Comparison of ENCODE assay signal across 23 mouse cellular contexts in genomic region chr4:138962719-138963118, GRCm38 (mm10). TPM values are rescaled to one million over a fixed set of nuclear protein-coding genes. Genes with fewer than 3 reads are reported as not detected.
"Had no signal": no experiment of that assay in that cellular context is flagged by ENCODE, and none has a peak within 500 bp of the region (broad histone marks: within the 10 kb centered on the region; RNA-seq: fewer than 3 reads in every experiment).

No protein-coding gene starts in this region.

- H3K27me3 ChIP-seq: neural tube, embryonic 12.5 days; neural tube, embryonic 15.5 days had no signal

- H3K4me2 ChIP-seq: limb, embryonic 13.5 days; liver, embryonic 13.5 days; midbrain, embryonic 11.5 days; neural tube, embryonic 12.5 days; neural tube, embryonic 15.5 days had no signal

- H3K9me3 ChIP-seq: limb, embryonic 10.5 days; limb, embryonic 13.5 days; liver, embryonic 13.5 days; neural tube, embryonic 12.5 days; neural tube, embryonic 15.5 days had no signal

- H3K27ac ChIP-seq: limb, embryonic 10.5 days; limb, embryonic 13.5 days; liver, embryonic 13.5 days; macrophage; neural tube, embryonic 12.5 days; neural tube, embryonic 15.5 days had no signal

- H3K4me1 ChIP-seq: limb, embryonic 10.5 days; limb, embryonic 13.5 days; neural tube, embryonic 12.5 days; neural tube, embryonic 15.5 days had no signal

- ATAC-seq: intestine, postnatal 0 days had no signal

- H3K9ac ChIP-seq: limb, embryonic 13.5 days; liver, embryonic 13.5 days; neural tube, embryonic 12.5 days; neural tube, embryonic 15.5 days had no signal

- H3K4me3 ChIP-seq: limb, embryonic 10.5 days; limb, embryonic 13.5 days; liver, embryonic 13.5 days; neural tube, embryonic 12.5 days; neural tube, embryonic 15.5 days had no signal

- H3K36me3 ChIP-seq: limb, embryonic 10.5 days; limb, embryonic 13.5 days; liver, embryonic 13.5 days; neural tube, embryonic 12.5 days; neural tube, embryonic 15.5 days had no signal

- DNase-seq: kidney, adult 2 months; kidney, postnatal 10 days; kidney, postnatal 36 days; liver, embryonic 13.5 days; lung, adult 2 months; midbrain, embryonic 14.5 days; right cerebral cortex, adult 18-20 months; right cerebral cortex, postnatal 14 days; thymus, adult 18-20 months; thymus, postnatal 4 days had no signal

RNA-seq across cellular contexts. Expression of gene Rnf186, which starts 4.2 kb away (rescaled TPM):
- total RNA-seq: layer of hippocampus, postnatal 14 days; left cerebral cortex, adult 18-20 months; left cerebral cortex, postnatal 25 days; megakaryocyte-erythroid progenitor cell, adult 5-6 weeks; midbrain, postnatal 0 days had no signal
- polyA plus RNA-seq: limb, embryonic 10.5 days; macrophage; midbrain, embryonic 11.5 days; midbrain, embryonic 14.5 days; midbrain, postnatal 0 days; neural tube, embryonic 12.5 days; neural tube, embryonic 15.5 days; testis, adult 2 months had no signal
